Mouse (Mus musculus): ENCODE measurements around the gene Gpr158. TPM values are rescaled to one million over a fixed set of nuclear protein-coding genes. Genes with fewer than 3 reads are reported as not detected.

The Gpr158 gene
- polyA plus RNA-seq, 1 experiment = not detected

DNA sequence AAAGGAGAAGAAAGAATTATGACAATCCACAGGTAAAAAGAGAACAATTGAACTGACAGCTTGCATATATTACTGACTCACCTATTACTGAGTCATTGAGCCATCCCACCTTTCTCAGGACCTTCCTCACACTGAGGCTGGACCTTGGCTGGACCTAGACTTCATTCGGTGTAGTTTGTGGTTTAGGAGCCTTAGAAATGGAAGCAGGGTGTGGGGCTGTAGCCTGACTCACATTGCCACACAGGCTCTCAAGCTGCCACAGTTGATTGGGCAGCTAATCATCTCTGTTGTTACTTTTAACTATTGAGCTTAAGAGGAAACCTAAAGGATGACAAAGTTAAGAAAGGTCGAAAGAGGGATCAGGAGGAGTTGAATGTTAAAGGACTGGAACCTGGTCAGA is 132.1 kb downstream of the Gpr158 start:
- Histone ChIP-seq H3K4me3 (replicated peaks; ENCODE audit: extremely low read depth, low read depth, low read length) (no peak overlapping the region), H3K4me1 (ENCODE audit: control insufficient read depth, insufficient read depth, low read length) (no peaks in the 10 kb centered on the region)
- no peak for DNase-seq
- no peak for TF ChIP-seq POLR2A (IDR thresholded peaks at IDR 0.05; ENCODE audit: borderline replicate concordance, extremely low read depth, low read depth, low read length)
- TF ChIP-seq CTCF (IDR thresholded peaks at IDR 0.05; ENCODE audit: insufficient read depth, low read length) = no peak
- 80% methylated on average over 2 of the region's 2 CpGs for WGBS

DNA sequence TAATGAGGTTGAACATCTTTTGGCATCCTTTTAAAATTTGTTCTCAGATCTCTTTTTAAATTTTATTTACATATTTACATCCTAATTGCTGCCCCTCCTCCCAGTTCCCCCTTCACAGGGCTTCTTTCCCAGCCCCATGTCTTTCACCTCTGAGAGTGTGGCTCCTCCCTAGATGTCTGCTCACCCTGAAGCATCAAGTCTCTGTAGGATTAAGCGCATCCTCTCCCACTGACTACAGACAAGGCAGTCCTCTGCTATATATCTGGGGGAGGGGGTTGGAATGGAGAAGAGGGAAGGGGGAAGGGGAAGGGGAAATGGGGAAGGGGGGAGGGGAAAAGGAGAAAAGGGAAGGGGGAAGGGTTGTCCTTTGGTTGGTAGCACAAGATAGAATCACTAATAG is 140.1 kb downstream of the Gpr158 start:
- 70% methylated on average over 1 of the region's 1 CpGs for WGBS
- no peak overlapping the region for H3K4me3 ChIP-seq (replicated peaks; ENCODE audit: extremely low read depth, low read depth, low read length)
- no peak for TF ChIP-seq CTCF (IDR thresholded peaks at IDR 0.05; ENCODE audit: insufficient read depth, low read length)
- TF ChIP-seq POLR2A (IDR thresholded peaks at IDR 0.05; ENCODE audit: borderline replicate concordance, extremely low read depth, low read depth, low read length) = no peak
- no peak for DNase-seq
- H3K4me1 ChIP-seq (ENCODE audit: control insufficient read depth, insufficient read depth, low read length) = no peaks in the 10 kb centered on the region

DNA sequence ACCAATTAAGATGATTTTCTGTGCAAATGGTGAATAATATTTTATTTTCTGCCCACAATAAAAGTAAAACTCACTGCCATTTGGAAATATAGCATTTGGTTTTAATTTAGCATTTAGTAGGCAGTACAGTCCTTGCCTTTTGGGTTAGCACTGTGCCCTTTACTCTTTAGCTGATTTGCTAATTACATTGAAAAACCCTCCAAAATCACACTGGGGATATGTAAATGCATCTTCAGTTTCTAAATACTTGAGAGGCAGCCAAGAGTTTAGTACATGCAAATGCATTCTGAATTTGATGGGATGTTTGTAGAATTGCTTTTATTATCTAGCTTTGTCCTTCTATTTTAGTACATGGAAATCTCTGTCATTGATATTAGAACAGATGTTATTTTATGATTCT is 163.4 kb downstream of the Gpr158 start:
- TF ChIP-seq POLR2A (IDR thresholded peaks at IDR 0.05; ENCODE audit: borderline replicate concordance, extremely low read depth, low read depth, low read length) = no peak
- no peak for TF ChIP-seq CTCF (IDR thresholded peaks at IDR 0.05; ENCODE audit: insufficient read depth, low read length)
- Histone ChIP-seq H3K4me1 (ENCODE audit: control insufficient read depth, insufficient read depth, low read length) (no peaks in the 10 kb centered on the region), H3K4me3 (replicated peaks; ENCODE audit: extremely low read depth, low read depth, low read length) (no peak overlapping the region)
- no peak for DNase-seq

DNA sequence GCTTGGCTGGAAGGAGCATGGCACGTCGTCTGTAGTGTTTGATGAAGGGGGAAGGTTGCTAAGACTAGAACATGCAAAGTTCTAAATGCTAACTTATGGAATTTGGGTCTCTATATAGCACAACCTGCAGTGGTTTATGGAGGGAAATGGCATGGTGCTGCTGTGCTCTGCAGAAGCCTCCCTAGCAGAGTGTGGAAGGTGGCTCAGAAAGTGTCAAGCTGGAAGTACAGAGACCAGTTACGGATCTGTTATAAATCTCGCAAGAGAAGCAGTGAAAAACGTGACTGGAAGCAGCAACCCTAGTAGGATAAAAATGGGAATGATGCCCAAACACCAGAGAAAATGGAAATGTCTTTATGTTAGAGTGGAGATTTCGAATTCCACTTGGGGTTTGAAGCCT is 251.8 kb downstream of the Gpr158 start:
- no peak for DNase-seq
- no peak for TF ChIP-seq CTCF (IDR thresholded peaks at IDR 0.05; ENCODE audit: insufficient read depth, low read length)
- no peak for TF ChIP-seq POLR2A (IDR thresholded peaks at IDR 0.05; ENCODE audit: borderline replicate concordance, extremely low read depth, low read depth, low read length)
- 56% methylated on average over 6 of the region's 6 CpGs for WGBS
- Histone ChIP-seq H3K4me1 (ENCODE audit: control insufficient read depth, insufficient read depth, low read length) (no peaks in the 10 kb centered on the region), H3K4me3 (replicated peaks; ENCODE audit: extremely low read depth, low read depth, low read length) (no peak overlapping the region)

GRCm38 (mm10) chr2:21632136-21632535 is 264.8 kb downstream of the Gpr158 start:
- Histone ChIP-seq H3K4me1 (ENCODE audit: control insufficient read depth, insufficient read depth, low read length) (no peaks in the 10 kb centered on the region), H3K4me3 (replicated peaks; ENCODE audit: extremely low read depth, low read depth, low read length) (no peak overlapping the region)
- TF ChIP-seq CTCF (IDR thresholded peaks at IDR 0.05; ENCODE audit: insufficient read depth, low read length) (no peak), POLR2A (IDR thresholded peaks at IDR 0.05; ENCODE audit: borderline replicate concordance, extremely low read depth, low read depth, low read length) (no peak)
- no peak for DNase-seq
- WGBS = 66% methylated on average over 1 of the region's 1 CpGs

DNA sequence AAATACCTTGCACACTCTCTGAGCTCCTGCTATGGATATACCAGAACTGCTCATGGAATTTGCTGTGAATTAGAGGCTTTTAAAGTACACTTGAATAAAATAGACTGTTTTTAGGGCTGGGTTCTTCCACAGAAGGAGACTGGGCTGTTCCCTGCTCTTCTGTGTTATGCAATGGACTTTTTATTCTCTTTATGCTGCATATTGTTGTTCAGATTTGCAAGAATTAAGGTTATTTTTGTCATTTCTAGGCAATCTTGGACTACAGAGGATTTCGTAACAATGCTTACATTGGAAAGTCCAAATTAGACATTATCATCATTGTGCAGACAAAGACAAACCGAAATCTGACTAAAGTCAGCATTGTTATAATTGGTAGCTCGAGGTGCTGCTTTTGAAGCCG is 298.4 kb downstream of the Gpr158 start:
- WGBS = 68% methylated on average over 4 of the region's 4 CpGs
- no peak for DNase-seq
- no peak overlapping the region for H3K4me3 ChIP-seq (replicated peaks; ENCODE audit: extremely low read depth, low read depth, low read length)
- no peaks in the 10 kb centered on the region for H3K4me1 ChIP-seq (ENCODE audit: control insufficient read depth, insufficient read depth, low read length)
- TF ChIP-seq POLR2A (IDR thresholded peaks at IDR 0.05; ENCODE audit: borderline replicate concordance, extremely low read depth, low read depth, low read length) (no peak), CTCF (IDR thresholded peaks at IDR 0.05; ENCODE audit: insufficient read depth, low read length) (no peak)

DNA sequence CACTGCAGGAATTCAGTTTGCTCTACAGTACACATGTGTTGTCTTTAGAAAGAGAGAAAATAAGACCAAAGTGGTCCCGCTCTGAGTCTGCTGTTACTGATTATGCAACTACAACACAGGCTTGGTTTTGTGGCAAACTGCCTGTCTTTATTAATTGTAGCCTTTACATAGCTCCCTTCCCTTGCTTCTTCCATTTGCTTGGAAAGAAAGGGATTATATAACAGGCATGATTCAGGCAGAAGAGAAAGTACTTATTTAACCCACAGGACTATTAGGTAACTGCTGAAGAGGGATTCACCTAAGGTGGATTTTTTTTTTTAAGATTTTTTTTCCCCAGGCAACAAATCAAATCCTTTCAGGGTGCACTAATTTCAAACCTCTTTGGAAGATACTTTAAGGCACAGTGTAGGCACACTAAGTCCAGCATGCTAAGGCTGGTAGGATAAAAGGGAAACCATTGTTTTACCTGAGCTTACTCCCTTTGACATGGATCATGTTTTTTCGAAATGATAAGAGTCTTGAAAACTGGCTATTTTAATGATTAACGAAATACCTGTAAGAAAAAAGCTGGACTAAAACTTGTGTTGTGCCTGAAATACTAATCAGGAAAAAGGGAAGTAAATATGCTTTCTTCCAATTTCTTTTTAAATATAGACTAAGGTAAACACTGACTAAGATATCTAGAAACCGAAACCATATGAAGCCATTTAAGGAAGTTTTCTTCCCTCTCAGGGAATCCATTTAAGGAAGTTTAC is 308.9 kb downstream of the Gpr158 start:
- 70% methylated on average over 4 of the region's 4 CpGs for WGBS

DNA sequence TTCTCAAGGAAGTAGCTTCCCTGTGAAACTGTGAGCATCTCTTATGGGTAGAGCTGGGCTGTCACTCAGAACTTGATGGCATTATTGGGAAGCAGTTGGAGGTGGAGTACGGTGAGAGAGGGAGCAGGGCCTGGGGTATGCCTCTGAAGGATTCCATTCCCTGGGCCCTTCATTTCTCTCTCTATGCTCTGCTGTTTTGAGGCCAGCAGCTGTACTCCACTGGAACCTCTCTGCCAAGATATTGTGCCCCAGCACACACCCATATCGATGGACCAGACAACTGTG is 309.4 kb downstream of the Gpr158 start:
- Histone ChIP-seq H3K4me3 (replicated peaks; ENCODE audit: extremely low read depth, low read depth, low read length) (no peak overlapping the region), H3K4me1 (ENCODE audit: control insufficient read depth, insufficient read depth, low read length) (no peaks in the 10 kb centered on the region)
- WGBS = 70% methylated on average over 2 of the region's 2 CpGs
- DNase-seq = no peak
- TF ChIP-seq CTCF (IDR thresholded peaks at IDR 0.05; ENCODE audit: insufficient read depth, low read length) (no peak), POLR2A (IDR thresholded peaks at IDR 0.05; ENCODE audit: borderline replicate concordance, extremely low read depth, low read depth, low read length) (no peak)

More for the DNA sequence above, 308.9 kb downstream of the Gpr158 start:
- no peaks in the 10 kb centered on the region for H3K4me1 ChIP-seq (ENCODE audit: control insufficient read depth, insufficient read depth, low read length)
- DNase-seq = no peak
- no peak overlapping the region for H3K4me3 ChIP-seq (replicated peaks; ENCODE audit: extremely low read depth, low read depth, low read length)
- no peak for TF ChIP-seq POLR2A (IDR thresholded peaks at IDR 0.05; ENCODE audit: borderline replicate concordance, extremely low read depth, low read depth, low read length)
- no peak for TF ChIP-seq CTCF (IDR thresholded peaks at IDR 0.05; ENCODE audit: insufficient read depth, low read length)

DNA sequence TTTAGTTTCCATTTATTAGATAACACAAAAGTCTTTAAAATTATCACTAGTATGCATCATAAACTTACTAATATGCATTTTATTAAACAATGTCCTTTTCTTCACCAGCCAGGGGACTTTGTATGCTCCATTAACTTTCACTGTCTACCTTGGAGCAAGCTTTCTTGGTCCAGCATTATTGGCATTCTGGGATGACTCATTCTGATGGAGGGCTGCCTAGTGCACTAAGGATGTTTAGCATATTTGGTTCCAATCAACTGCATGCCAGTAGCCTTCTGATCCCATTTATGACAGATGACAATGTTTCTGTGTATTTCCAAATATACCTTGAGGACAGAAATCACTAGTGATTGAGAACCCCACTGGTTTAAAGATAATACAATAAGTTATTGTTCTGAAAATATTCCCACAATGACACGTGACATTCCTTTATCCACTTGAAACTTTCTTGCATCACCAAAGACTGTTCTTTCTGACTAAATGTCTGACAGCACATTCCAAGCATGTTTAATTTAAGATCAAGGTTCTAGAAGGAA is 313.5 kb downstream of the Gpr158 start:
- no peak for DNase-seq
- H3K4me3 ChIP-seq (replicated peaks; ENCODE audit: extremely low read depth, low read depth, low read length) = no peak overlapping the region
- H3K4me1 ChIP-seq (ENCODE audit: control insufficient read depth, insufficient read depth, low read length) = no peaks in the 10 kb centered on the region
- 56% methylated on average over 1 of the region's 1 CpGs for WGBS
- no peak for TF ChIP-seq POLR2A (IDR thresholded peaks at IDR 0.05; ENCODE audit: borderline replicate concordance, extremely low read depth, low read depth, low read length)
- no peak for TF ChIP-seq CTCF (IDR thresholded peaks at IDR 0.05; ENCODE audit: insufficient read depth, low read length)

GRCm38 (mm10) chr2:21684736-21685135 is 317.4 kb downstream of the Gpr158 start:
- WGBS = 82% methylated on average over 3 of the region's 3 CpGs
- DNase-seq = no peak
- Histone ChIP-seq H3K4me1 (ENCODE audit: control insufficient read depth, insufficient read depth, low read length) (no peaks in the 10 kb centered on the region), H3K4me3 (replicated peaks; ENCODE audit: extremely low read depth, low read depth, low read length) (no peak overlapping the region)
- TF ChIP-seq POLR2A (IDR thresholded peaks at IDR 0.05; ENCODE audit: borderline replicate concordance, extremely low read depth, low read depth, low read length) = no peak
- no peak for TF ChIP-seq CTCF (IDR thresholded peaks at IDR 0.05; ENCODE audit: insufficient read depth, low read length)

Data from lung, adult 2 months (tissue).